Comparison of ENCODE assay signal across 9 mouse cellular contexts in the genomic region with DNA sequence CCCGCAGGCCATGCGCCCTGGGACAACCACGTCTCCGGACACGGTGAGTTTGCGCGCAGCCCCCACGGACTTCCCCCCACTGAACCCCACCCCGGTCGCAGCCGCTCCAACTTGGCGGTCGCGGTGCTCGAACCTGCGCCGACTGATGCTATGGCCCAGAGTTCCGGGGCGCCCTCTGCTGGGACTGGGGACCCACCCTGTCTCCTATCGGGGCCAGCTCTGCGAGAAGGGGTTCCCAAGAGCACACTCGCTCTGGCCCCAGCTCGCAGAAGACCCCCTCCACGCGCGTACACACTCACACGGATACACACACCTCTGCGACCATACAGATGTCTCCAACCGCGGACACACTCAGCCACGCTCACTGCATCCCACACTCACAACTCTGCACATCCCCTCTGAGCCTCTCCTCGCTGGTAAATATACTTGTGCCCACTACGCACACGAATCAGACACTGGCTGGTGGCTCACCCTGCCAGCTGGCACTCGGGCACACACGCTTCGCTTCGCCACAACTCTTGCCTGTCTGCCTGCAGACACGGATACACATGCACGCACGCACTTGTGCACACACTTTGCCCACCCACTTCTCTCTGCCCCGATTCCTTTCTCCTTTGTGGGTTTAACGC. TPM values are rescaled to one million over a fixed set of nuclear protein-coding genes. Genes with fewer than 3 reads are reported as not detected.
DNase-seq lines count a peak whose midpoint lies in the region; ATAC-seq and TF ChIP-seq lines count a peak whose summit lies in the region.
"Had no signal": no experiment of that assay in that cellular context is flagged by ENCODE, and none has a peak within 500 bp of the region (broad histone marks: within the 10 kb centered on the region; RNA-seq: fewer than 3 reads in every experiment).

No protein-coding gene starts in this region.

- intact Hi-C loops in heart, postnatal 14 days (cut with DNase I): loop anchor here (10.0 kb wide), 1 partner anchor 280 kb away; no protein-coding TSS in a partner anchor

- WGBS in heart, embryonic 14.5 days: 45% methylated on average over 36 of the region's 43 CpGs
- 30% methylated on average over 37 of the region's 43 CpGs for WGBS in hindbrain, postnatal 0 days
- 39% methylated on average over 43 of the region's 43 CpGs for WGBS in midbrain, embryonic 13.5 days

- H3K27ac ChIP-seq in heart, embryonic 14.5 days (replicated peaks in 1 of 2; ENCODE audit: control insufficient read depth in 1 of 2, insufficient read depth in 1 of 2, low read depth in 2 of 2, low read length in 2 of 2): no peak overlapping the region
- peak overlapping the region; percentile 77 for H3K27ac ChIP-seq in hindbrain, postnatal 0 days
- H3K27ac ChIP-seq in midbrain, embryonic 13.5 days: peak overlapping the region; percentile 79

- TF ChIP-seq POLR2A in brain, embryonic 14.5 days (IDR thresholded peaks at IDR 0.05; ENCODE audit: borderline replicate concordance, extremely low read depth, insufficient read depth, insufficient read length, poor library complexity, severe bottlenecking): no peak

- peaks cover 0 to 2% of the 10 kb centered on the region in 2 experiments; a peak in 2 of 4 replicates for H3K4me1 ChIP-seq in heart, embryonic 14.5 days (ENCODE audit: control insufficient read depth in 2 of 2, insufficient read depth in 2 of 2, low read length in 2 of 2)
- no peaks in the 10 kb centered on the region; the same call in 1 of the 2 replicates for H3K4me1 ChIP-seq in hindbrain, postnatal 0 days (ENCODE audit: insufficient read depth, low read length)
- H3K4me1 ChIP-seq in midbrain, embryonic 13.5 days (replicated peaks): peaks cover 78% of the 10 kb centered on the region

- DNase-seq in heart, postnatal 14 days: no peak
- DNase-seq in brain, embryonic 14.5 days (ENCODE audit: low read depth): peak; percentile 54
- DNase-seq in hindbrain, postnatal 0 days (ENCODE audit: low spot score): peak; percentile 45
- DNase-seq in natural killer cell, adult 2 months (ENCODE audit: low spot score in 2 of 2): no peak
- DNase-seq in urinary bladder, postnatal 25 days (ENCODE audit: low spot score): no peak
- no peak for DNase-seq in MN1 (ENCODE audit: low spot score)

- no peaks in the 10 kb centered on the region for H3K9me3 ChIP-seq in heart, embryonic 14.5 days (ENCODE audit: control insufficient read depth, low read length)
- no peaks in the 10 kb centered on the region for H3K9me3 ChIP-seq in hindbrain, postnatal 0 days (ENCODE audit: low read length)
- H3K9me3 ChIP-seq in midbrain, embryonic 13.5 days: no peaks in the 10 kb centered on the region

- ATAC-seq in heart, embryonic 14.5 days (ENCODE audit: insufficient number of reproducible peaks, insufficient read depth, low FRiP score, low read depth): no peak
- peak; percentile 44; the same call in 1 of the 2 replicates for ATAC-seq in hindbrain, postnatal 0 days
- peak; percentile 37 for ATAC-seq in midbrain, embryonic 13.5 days
- ATAC-seq: CD4-positive, CD25-positive, alpha-beta regulatory T cell, adult 4 months had no signal

- TF ChIP-seq CTCF in brain, embryonic 14.5 days (IDR thresholded peaks at IDR 0.05; ENCODE audit: borderline replicate concordance, extremely low read depth, insufficient read depth, insufficient read length): no peak
- TF ChIP-seq CTCF in hindbrain, postnatal 0 days (IDR thresholded peaks at IDR 0.05; ENCODE audit: low read depth): peak; percentile 48

- no peak overlapping the region for H3K9ac ChIP-seq in heart, embryonic 14.5 days (ENCODE audit: low read length)
- H3K9ac ChIP-seq in hindbrain, postnatal 0 days (replicated peaks; ENCODE audit: low read length): peak overlapping the region; percentile 58
- H3K9ac ChIP-seq in midbrain, embryonic 13.5 days (replicated peaks): peak overlapping the region; percentile 83

- H3K27me3 ChIP-seq in heart, embryonic 14.5 days (ENCODE audit: control insufficient read depth, insufficient read depth, low read length): peaks cover 70% of the 10 kb centered on the region
- H3K27me3 ChIP-seq in hindbrain, postnatal 0 days (ENCODE audit: insufficient read depth, low read length): 0 out of 2 replicates have a peak, but pooled peaks cover 7% of the 10 kb centered on the region
- H3K27me3 ChIP-seq in midbrain, embryonic 13.5 days: peaks cover 35% of the 10 kb centered on the region

- peak overlapping the region in 1 of 2 experiments; percentile 17; a peak in 2 of 4 replicates for H3K4me3 ChIP-seq in heart, embryonic 14.5 days (ENCODE audit: control insufficient read depth in 1 of 2, insufficient read depth in 1 of 2, low read depth in 1 of 2, low read length in 2 of 2)
- peak overlapping the region; percentile 57 for H3K4me3 ChIP-seq in hindbrain, postnatal 0 days (ENCODE audit: low read length)
- H3K4me3 ChIP-seq in midbrain, embryonic 13.5 days (replicated peaks): peak overlapping the region; percentile 59

- no peaks in the 10 kb centered on the region for H3K36me3 ChIP-seq in heart, embryonic 14.5 days (ENCODE audit: control insufficient read depth, insufficient read depth, low read length)
- H3K36me3 ChIP-seq in hindbrain, postnatal 0 days (ENCODE audit: insufficient read depth, low read length): no peaks in the 10 kb centered on the region
- H3K36me3 ChIP-seq in midbrain, embryonic 13.5 days: no peaks in the 10 kb centered on the region

- peak overlapping the region; percentile 46 for H3K4me2 ChIP-seq in heart, embryonic 14.5 days (ENCODE audit: low read length)
- peak overlapping the region; percentile 74 for H3K4me2 ChIP-seq in hindbrain, postnatal 0 days (ENCODE audit: low read depth, low read length)
- peak overlapping the region; percentile 74 for H3K4me2 ChIP-seq in midbrain, embryonic 13.5 days (replicated peaks)

RNA-seq across cellular contexts. Expression of a gene that starts 0.6 kb away (rescaled TPM):
- not detected in 2 replicates for polyA plus RNA-seq in heart, embryonic 14.5 days (2014; fragmentation: Nextera tagmentation; extraction: Ambion mirVana)
- not detected for total RNA-seq in heart, postnatal 14 days (2021)
- polyA plus RNA-seq in brain, embryonic 14.5 days (2012; rRNA removed): 80.6 and 126 TPM in 2 replicates
- total RNA-seq in hindbrain, postnatal 0 days (2014; rRNA removed): 318 and 326 TPM in 2 replicates
- 46.4 TPM in 2 replicates for polyA plus RNA-seq in hindbrain, postnatal 0 days (2015; fragmentation: Nextera tagmentation; extraction: Ambion mirVana)
- 11.3 and 19.3 TPM in 2 replicates for polyA plus RNA-seq in midbrain, embryonic 13.5 days (2015; fragmentation: Nextera tagmentation; extraction: Ambion mirVana)
- polyA plus RNA-seq: CD4-positive, CD25-positive, alpha-beta regulatory T cell, adult 4 months had no signal

Comparison
In these comparisons a context has a peak if more than half of its experiments do, and no peak if none do; other contexts are left out.
1. H3K27ac ChIP-seq: peak in hindbrain, postnatal 0 days (single experiment) and midbrain, embryonic 13.5 days (single experiment); none in heart, embryonic 14.5 days (0 of 2).
2. DNase-seq: peak in brain, embryonic 14.5 days (single experiment) and hindbrain, postnatal 0 days (single experiment); none in heart, postnatal 14 days (0 of 2), natural killer cell, adult 2 months (0 of 2), urinary bladder, postnatal 25 days (single experiment) and MN1 (single experiment).
3. RNA of a gene that starts 0.6 kb away (polyA plus RNA-seq): 80.6 to 126 TPM in brain, embryonic 14.5 days, 46.4 TPM in hindbrain, postnatal 0 days and 11.3 to 19.3 TPM in midbrain, embryonic 13.5 days; not detected in heart, embryonic 14.5 days; every median in the first group is over 10 times any median in the second.
4. Peak in every context shown above with its lines, with median percentiles within 50 percentile points of each other: H3K4me2 ChIP-seq.